Mouse (Mus musculus): ENCODE results near the gene Arhgap23.

Arhgap23 gene

DNA sequence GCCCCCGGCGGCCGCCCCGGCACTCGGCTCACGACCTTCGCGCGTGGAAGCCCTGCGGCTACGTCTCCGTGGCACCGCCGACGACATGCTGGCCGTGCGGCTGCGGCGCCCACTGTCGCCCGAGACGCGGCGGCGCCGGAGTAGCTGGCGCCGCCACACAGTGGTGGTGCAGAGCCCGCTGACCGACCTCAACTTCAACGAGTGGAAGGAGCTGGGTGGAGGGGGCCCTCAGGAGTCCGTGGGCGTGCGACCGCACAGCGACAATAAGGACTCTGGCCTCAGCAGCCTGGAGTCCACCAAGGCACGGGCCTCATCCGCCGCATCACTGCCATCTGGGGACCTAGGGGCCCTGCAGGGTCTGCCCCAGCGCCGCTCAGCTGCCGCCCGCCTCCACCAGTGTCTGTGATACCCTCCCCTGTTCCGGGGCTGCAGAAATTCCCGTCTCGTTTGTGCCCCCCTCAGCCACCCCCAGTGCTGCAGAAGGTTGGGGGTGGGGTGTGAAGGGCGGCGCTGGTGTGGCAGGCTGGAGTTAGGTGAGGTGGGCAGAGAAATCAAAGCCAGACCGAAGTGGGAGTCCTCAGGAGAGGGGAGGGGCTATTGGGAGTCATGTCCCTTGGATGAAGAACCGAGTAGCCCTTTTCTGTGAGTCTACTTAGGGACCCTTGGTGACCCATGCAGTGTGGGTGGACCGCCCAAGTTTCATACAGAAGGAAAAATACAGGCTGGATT is 85.6 kb downstream of the Arhgap23 start:
- in situ Hi-C loops (cut with MboI, MseI) = no loop called here

GRCm38 (mm10) chr11:97502383-97502782 is 87.0 kb downstream of the Arhgap23 start:
- in situ Hi-C loops (cut with MboI, MseI) = no loop called here

DNA sequence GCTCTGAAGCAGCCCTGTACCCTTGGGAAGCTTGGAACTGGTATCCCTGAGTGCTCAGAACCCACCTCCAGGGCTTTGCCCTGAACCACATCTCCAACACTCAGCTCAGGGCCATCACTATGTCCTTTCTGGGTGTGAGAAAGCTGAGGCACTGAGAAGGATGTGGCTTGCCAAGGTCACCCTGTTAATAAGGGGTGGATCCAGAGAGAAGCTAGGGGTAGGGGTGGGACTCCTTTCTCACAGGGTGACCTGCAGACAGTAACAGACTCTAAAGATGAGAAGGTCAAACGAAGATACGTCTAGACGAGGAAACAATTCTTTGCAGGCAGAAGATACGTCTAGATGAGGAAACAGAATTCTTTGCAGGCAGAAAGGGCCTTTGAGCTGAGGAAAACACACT is 87.5 kb downstream of the Arhgap23 start:
- in situ Hi-C loops (cut with MboI, MseI) = no loop called here

- in situ Hi-C loops (cut with MboI, MseI) = no loop called here
Observed at GRCm38 (mm10) chr11:97505784-97506183, 90.5 kb downstream of the Arhgap23 start.

DNA sequence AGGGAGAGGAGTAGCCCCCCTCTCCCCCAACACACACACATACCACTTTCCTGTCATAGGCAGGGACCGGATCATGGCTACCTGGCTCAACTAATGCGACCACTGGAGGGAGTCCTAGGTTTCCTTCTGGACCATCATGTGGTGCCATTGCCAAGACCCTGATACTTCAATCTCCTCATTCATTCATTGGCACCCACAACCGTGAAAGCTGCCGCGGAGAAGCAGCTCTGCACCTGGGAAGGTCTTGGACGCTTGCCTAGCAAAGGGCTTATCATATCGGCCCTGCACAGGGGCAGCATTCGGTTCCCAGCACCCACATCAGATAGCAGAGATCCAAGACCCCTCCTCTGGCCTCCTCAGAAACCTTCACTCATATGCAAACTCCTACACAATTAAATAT is 91.0 kb downstream of the Arhgap23 start:
- in situ Hi-C loops (cut with MboI, MseI) = no loop called here

DNA sequence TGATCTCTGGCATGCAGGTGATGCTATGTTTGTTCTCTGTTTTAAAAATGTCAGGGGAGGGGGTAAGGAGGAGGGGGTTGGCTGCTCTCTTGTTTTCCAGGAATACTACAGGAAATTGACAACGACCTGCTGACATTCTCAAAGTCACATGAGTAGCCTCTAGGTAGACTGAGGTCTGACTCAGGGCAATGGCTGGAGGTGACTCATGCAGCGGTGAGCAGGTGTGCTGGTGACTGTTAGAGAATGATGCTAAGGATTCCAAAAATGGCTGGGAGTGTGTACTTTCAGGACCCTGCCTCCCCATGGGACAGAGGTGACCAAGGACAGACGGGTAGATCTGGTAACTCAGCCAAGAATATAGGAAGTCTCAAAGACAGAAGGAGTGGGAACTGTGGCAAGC is 92.9 kb downstream of the Arhgap23 start:
- in situ Hi-C loops (cut with MboI, MseI) = no loop called here

GRCm38 (mm10) chr11:97509058-97509457 is 93.7 kb downstream of the Arhgap23 start:
- in situ Hi-C loops (cut with MboI, MseI) = no loop called here

- in situ Hi-C loops (cut with MboI, MseI) = no loop called here
Observed at GRCm38 (mm10) chr11:97509715-97510485, 94.6 kb downstream of the Arhgap23 start.

DNA sequence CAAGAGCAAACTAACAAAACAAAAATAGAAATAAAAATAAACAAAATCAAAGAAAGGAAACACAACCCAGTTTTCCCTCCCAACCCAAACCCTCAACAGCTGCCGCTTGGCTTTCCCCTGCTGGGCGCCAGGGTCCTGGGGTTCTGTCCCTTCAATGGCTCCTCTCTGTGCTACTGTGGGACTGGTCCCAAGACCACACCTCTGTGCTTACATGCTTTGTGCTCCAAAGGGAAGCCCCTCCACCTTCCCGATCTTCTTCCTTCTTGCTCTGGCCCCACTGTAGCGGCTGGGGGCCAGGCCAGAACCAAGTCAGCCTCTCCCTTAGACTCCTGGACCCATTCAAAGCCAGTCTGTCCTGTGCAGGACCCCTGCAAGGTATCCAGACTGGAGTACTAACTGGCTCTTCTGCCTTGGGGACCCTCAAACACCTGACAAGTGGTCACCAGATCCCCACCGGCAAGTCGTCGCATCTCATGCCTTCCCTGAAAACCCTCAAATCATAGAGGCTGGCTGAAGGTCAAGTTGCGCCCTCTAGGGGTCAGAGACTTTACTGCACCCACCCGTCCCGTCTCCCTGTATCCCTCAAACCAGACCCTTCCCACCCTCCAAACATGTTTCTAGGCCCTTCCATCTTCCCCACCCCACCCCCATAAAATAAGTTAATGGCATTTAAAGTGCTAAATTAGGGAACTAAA is 95.8 kb downstream of the Arhgap23 start:
- in situ Hi-C loops (cut with MboI, MseI) = no loop called here

GRCm38 (mm10) chr11:97511661-97512369 is 96.5 kb downstream of the Arhgap23 start:
- in situ Hi-C loops (cut with MboI, MseI) = no loop called here

GRCm38 (mm10) chr11:97512511-97512910 is 97.2 kb downstream of the Arhgap23 start:
- in situ Hi-C loops (cut with MboI, MseI) = no loop called here

- in situ Hi-C loops (cut with MboI, MseI) = no loop called here
Observed at GRCm38 (mm10) chr11:97513066-97513465, 97.7 kb downstream of the Arhgap23 start.

- in situ Hi-C loops (cut with MboI, MseI) = no loop called here
Observed at GRCm38 (mm10) chr11:97520541-97520940, 105.2 kb downstream of the Arhgap23 start.

DNA sequence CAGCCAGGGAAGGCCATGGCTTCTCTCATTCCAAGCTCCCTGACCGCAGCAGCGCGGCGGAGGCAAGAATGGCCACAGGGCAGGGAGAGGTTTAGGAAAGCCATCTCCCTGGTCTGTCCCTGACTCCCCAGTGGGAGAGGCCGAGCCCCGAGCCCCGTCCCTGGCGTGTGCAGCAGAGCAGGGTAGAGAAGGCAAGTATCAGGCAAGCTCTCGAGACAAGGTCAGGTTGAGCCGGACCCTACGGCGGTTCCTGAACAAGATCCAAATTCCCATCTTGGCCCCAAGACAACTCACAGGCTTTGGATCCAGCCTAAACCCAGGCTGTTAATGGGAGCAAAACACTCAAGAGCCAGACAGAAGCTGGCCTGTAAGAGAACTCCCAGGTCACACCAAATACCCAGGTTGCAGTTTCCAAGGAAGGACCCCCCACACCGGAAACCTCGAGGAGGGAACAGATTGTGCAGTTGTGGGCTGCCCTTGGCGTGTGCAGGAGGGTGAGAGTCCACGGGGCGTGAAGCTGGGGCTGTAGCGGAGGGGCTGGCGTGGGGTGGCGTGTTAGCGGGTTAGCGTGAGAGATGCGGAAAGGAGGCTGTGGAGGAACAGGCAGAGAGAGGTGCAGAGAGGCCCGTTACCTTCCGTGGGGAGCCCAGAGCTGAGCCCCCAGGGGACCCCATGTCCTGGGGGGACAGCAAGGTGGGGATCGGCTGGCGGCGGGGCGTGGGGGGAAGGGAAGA is 106.6 kb downstream of the Arhgap23 start:
- in situ Hi-C loops (cut with MboI, MseI) = no loop called here

GRCm38 (mm10) chr11:97523107-97523506 is 107.8 kb downstream of the Arhgap23 start:
- in situ Hi-C loops (cut with MboI, MseI) = no loop called here

DNA sequence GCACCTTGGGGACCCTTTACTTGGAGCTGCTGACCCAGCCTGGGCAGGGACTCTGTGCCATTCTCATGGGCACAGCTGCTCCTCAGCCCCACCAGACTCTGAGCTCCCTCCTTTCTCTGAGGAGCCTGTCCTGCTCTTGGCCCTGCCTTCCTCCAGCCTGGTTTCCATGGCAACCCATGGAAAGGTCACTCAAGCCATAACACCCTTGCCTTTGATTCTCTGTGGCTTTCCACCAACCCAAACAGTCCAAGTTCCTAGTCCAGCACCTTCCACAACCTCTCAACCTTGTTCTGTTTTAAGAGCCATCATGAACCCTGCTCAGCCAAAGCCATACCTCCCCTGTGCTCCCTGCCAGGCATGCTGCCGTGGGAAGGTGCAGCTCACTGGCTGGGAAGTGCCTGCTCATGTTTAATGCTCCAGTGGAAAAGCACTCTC is 108.5 kb downstream of the Arhgap23 start:
- in situ Hi-C loops (cut with MboI, MseI) = no loop called here

- in situ Hi-C loops (cut with MboI, MseI) = no loop called here
Observed at GRCm38 (mm10) chr11:97524306-97524705, 109.0 kb downstream of the Arhgap23 start.

DNA sequence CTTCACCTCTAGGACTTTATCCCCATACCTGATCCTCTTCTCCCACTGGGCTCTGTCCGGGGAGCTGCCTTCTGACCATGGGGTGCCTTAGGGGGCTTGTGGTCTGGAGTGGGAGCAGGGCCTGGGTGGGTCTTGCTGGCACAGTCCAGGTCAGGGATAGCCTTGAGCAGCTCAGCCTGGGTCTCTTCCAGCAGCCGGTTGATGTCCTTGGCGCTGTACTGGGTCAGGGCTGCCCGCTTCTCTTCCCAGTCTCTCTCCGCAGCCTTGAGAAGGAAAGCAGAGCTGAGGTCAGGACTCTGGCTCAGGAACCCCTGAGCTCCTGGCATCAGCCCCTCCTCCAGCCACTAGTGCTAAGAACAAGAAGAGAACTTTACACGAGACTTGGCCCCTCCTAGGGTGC is 110.0 kb downstream of the Arhgap23 start:
- in situ Hi-C loops (cut with MboI, MseI) = no loop called here

DNA sequence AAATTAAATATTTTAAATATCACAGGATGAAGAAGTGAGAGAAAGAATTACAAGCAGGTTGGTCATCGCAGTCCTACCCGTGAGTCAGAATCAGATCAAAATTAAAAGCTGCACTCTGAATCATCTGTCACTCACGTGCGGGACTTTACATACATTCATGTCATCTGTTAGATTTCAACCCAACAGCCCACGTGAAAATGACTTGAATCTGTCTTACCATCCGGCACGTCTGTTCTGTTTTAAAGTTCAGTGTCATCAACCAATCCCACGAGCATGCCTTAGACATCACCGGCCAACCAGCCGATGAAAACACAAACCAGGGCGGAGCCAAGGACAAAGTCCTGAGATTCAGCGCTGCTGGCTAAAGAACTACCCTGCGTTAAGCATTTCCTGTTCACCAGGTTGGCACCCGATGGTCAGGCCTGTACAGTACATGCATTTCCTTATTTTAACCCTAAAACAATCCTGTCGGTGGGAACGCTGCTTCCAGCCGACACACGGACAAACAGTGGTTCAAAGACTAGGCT is 113.0 kb downstream of the Arhgap23 start:
- in situ Hi-C loops (cut with MboI, MseI) = no loop called here

DNA sequence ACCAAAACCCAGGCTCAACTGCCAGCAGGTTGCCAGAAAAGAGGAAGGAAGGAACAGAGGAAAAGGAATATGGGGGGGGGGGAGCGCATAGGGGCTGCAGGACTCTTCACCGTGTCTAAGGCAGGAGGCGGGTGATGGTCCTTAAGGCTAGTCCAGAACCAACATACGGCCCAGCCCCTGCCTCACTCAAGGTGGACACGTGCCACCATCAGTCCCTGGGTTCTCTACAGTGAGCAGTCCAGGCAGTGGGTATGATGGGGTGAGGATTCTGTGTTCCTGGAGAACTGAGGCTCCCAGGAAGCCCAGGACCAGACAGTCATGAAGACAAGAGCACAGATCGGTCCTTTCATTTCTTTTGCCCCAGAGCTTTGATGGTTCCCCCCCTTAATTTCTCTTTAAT is 114.7 kb downstream of the Arhgap23 start:
- in situ Hi-C loops (cut with MboI, MseI) = loop anchor here (5.0 kb wide), 1 partner anchor 97 kb away; the partner anchor contains the start of gene Epop

- in situ Hi-C loops (cut with MboI, MseI) = loop anchor here (5.0 kb wide), 1 partner anchor 96 kb away; the partner anchor contains the start of gene Epop
Observed at GRCm38 (mm10) chr11:97530961-97531360, 115.6 kb downstream of the Arhgap23 start.
